Mouse (Mus musculus): ENCODE results near the gene Arid1b.

- TF ChIP-seq ZC3H11A (IDR thresholded peaks at IDR 0.05; ENCODE audit: borderline replicate concordance, low read depth, low read length) (no peak), MAFK (IDR thresholded peaks at IDR 0.05; ENCODE audit: insufficient read depth, low read depth, low read length) (no peak), CHD2 (IDR thresholded peaks at IDR 0.05; ENCODE audit: low read depth, low read length) (no peak)
These were observed 216.8 kb downstream of the Arid1b start for GRCm38 (mm10) chr17:5210891-5211290.

All from ES-E14 (cell line).